Mouse (Mus musculus) heart, adult 2 months (tissue): ENCODE results near the gene Gm10488. TPM values are rescaled to one million over a fixed set of nuclear protein-coding genes. Genes with fewer than 3 reads are reported as not detected.
"Not testable (repeated sequence)": the region's sequence is repeated elsewhere in the genome, so short reads cannot be mapped to it uniquely, and the experiment has no call there.

Experiments used
- DNase-seq, 2 experiments: peaks; one replicate each; pipeline ENCODE4 v3.0.0; 2021
- H3K27ac ChIP-seq: fragments of 200-600 bp; 2 replicates; pipeline ENCODE4 v1.8.1; 2022
- H3K27me3 ChIP-seq: fragments of 200-500 bp; 2 replicates; pipeline ENCODE4 v1.6.1; 2012; ENCODE audit warnings: mild to moderate bottlenecking, low read length, inconsistent platforms, mixed read lengths; ENCODE audit not compliant: control insufficient read depth, insufficient read depth
- H3K36me3 ChIP-seq: fragments of 200-500 bp; 2 replicates; pipeline ENCODE4 v1.6.1; 2012; ENCODE audit warnings: low read length, inconsistent platforms; ENCODE audit not compliant: control insufficient read depth, insufficient read depth
- H3K4me1 ChIP-seq: fragments of 200-500 bp; 2 replicates; pipeline ENCODE4 v1.6.1; 2011; ENCODE audit warnings: low read length; ENCODE audit not compliant: control insufficient read depth, insufficient read depth
- H3K4me3 ChIP-seq: fragments of 200-600 bp; 2 replicates; pipeline ENCODE4 v1.8.1; 2022
- H3K79me2 ChIP-seq: fragments of 200-500 bp; replicated peaks from 2 replicates; pipeline ENCODE4 v1.6.1; 2012; ENCODE audit warnings: mild to moderate bottlenecking, inconsistent platforms, low read length, moderate library complexity, mixed read lengths; ENCODE audit not compliant: control insufficient read depth, insufficient read depth
- H3K9ac ChIP-seq: fragments of 200-500 bp; 2 replicates; pipeline ENCODE4 v1.6.1; 2012; ENCODE audit warnings: low read depth, mild to moderate bottlenecking, control low read depth, inconsistent platforms, low read length, mixed read lengths
- WGBS: fragments of 180-500 bp; shearing (Covaris S2); methylation state at CpG from one replicate; pipeline ENCODE4 v1.1.7; 2018; 5-methylcytosine and 5-hydroxymethylcytosine counted together
- intact Hi-C: fragments of 180-260 bp; cut with DNase I; formaldehyde crosslinking; loops from one replicate; pipeline ENCODE4 v1.15.1; 2025
- long read RNA-seq: library from polyadenylated mRNA; stranded (forward); transcript quantifications from one replicate; pipeline ENCODE4 v2.0.0, GENCODE M21; 2021
- microRNA-seq, 2 experiments: library from miRNA; unstranded; fragments of <30 nt; microRNA quantifications; one replicate each; pipeline ENCODE4 v1.2.0; 2021
- polyA plus RNA-seq: library from polyadenylated mRNA; depleted of rRNA; stranded (reverse); fragments of >200 nt; gene quantifications from 2 replicates; pipeline ENCODE4 v1.2.3, GENCODE M21; 2012; rRNA removed
- total RNA-seq, 2 experiments: library from RNA; stranded (reverse); gene quantifications; 2 replicates each; pipeline ENCODE4 v1.2.3; 2021

Gm10488 gene
- not detected for total RNA-seq
- polyA plus RNA-seq, result not detected in 2 replicates
- long read RNA-seq, result 0 reads

- whole genome bisulfite sequencing, result no CpG with 5 or more reads among the region's 6 CpGs
- H3K27me3 ChIP-seq, DNase-seq, intact Hi-C loops, H3K27ac ChIP-seq, H3K4me3 ChIP-seq, H3K79me2 ChIP-seq, H3K36me3 ChIP-seq, H3K4me1 ChIP-seq, H3K9ac ChIP-seq: not testable (repeated sequence)
Measured at GRCm38 (mm10) chrX:29976014-29976413, at the start of gene Gm10488. TSS of gene Gm10488 (plus strand) at chrX:29976314.

Small RNA genes within 50 kb of the gene (microRNA-seq; reads per million reads assigned to microRNA genes)
- 0 reads per million in 2 experiments for gene Gm44298
